Mouse (Mus musculus): ENCODE results near the gene Syf2. TPM values are rescaled to one million over a fixed set of nuclear protein-coding genes. Genes with fewer than 3 reads are reported as not detected.
"Not testable (repeated sequence)": the region's sequence is repeated elsewhere in the genome, so short reads cannot be mapped to it uniquely, and the experiment has no call there.

Syf2 gene
- polyA plus RNA-seq (2011; ENCODE audit: insufficient read depth, insufficient read length, low replicate concordance, missing spikeins): 113 and 165 TPM in 2 replicates

- Histone ChIP-seq H3K4me3 (replicated peaks; ENCODE audit: control insufficient read depth, low read depth, low read length) (peak within 1 kb of the TSS; percentile 99), H3K27ac (ENCODE audit: control insufficient read depth, insufficient read depth, low read depth, low read length, poor library complexity) (peak within 1 kb of the TSS; percentile 96), H3K4me1 (ENCODE audit: control insufficient read depth, insufficient read depth, low read length) (peaks cover 1% of the 10 kb centered on the region; the same call in 1 of the 2 replicates)
- WGBS: under 1% methylated on average over 68 of the region's 68 CpGs
- peak; percentile 66; the same call in 1 of the 2 replicates for TF ChIP-seq POLR2A (IDR thresholded peaks at IDR 0.05; ENCODE audit: borderline replicate concordance, control insufficient read depth, low read depth, low read length)
- no peak for TF ChIP-seq CTCF (IDR thresholded peaks at IDR 0.05; ENCODE audit: control insufficient read depth, insufficient read depth, low read length)
These were observed at the start of gene Syf2 for GRCm38 (mm10) chr4:134930684-134931481. Syf2 (plus strand) TSS chr4:134930898.

- Histone ChIP-seq H3K4me3 (replicated peaks; ENCODE audit: control insufficient read depth, low read depth, low read length) (no peak overlapping the region), H3K4me1 (ENCODE audit: control insufficient read depth, insufficient read depth, low read length) (no peaks in the 10 kb centered on the region), H3K27ac (ENCODE audit: control insufficient read depth, insufficient read depth, low read depth, low read length, poor library complexity) (no peak overlapping the region)
- WGBS: 42% methylated on average over 7 of the region's 7 CpGs
- TF ChIP-seq POLR2A (IDR thresholded peaks at IDR 0.05; ENCODE audit: borderline replicate concordance, control insufficient read depth, low read depth, low read length) (no peak), CTCF (IDR thresholded peaks at IDR 0.05; ENCODE audit: control insufficient read depth, insufficient read depth, low read length) (peak; percentile 69)
These were observed 47.4 kb upstream of the Syf2 start for GRCm38 (mm10) chr4:134883266-134883665.

DNA sequence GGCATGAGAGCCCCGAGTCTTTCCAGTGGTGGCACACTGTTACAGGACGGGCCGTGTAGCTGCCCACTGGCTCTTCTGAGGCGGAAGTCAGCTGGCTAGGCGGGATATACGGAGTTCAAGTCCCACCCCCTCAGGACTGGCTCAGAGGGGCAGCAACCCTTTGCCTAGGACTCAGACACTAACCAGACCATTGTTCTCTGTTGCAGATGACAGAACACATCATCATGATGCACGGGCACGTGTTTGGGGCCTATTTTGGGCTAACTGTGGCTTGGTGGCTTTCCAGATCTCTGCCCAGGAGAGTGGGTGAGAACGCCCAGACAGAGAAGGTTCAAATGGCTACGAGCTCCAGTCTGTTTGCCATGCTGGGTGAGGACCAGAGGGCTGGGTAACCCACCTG is 46.9 kb upstream of the Syf2 start:
- Histone ChIP-seq H3K4me1 (ENCODE audit: control insufficient read depth, insufficient read depth, low read length) (no peaks in the 10 kb centered on the region), H3K4me3 (replicated peaks; ENCODE audit: control insufficient read depth, low read depth, low read length) (no peak overlapping the region), H3K27ac (ENCODE audit: control insufficient read depth, insufficient read depth, low read depth, low read length, poor library complexity) (no peak overlapping the region)
- TF ChIP-seq CTCF (IDR thresholded peaks at IDR 0.05; ENCODE audit: control insufficient read depth, insufficient read depth, low read length) (no peak), POLR2A (IDR thresholded peaks at IDR 0.05; ENCODE audit: borderline replicate concordance, control insufficient read depth, low read depth, low read length) (no peak)
- 68% methylated on average over 10 of the region's 10 CpGs for WGBS

GRCm38 (mm10) chr4:134884364-134884763 is 46.3 kb upstream of the Syf2 start:
- no peak overlapping the region for H3K27ac ChIP-seq (ENCODE audit: control insufficient read depth, insufficient read depth, low read depth, low read length, poor library complexity)
- WGBS: 95% methylated on average over 4 of the region's 4 CpGs
- H3K4me1 ChIP-seq (ENCODE audit: control insufficient read depth, insufficient read depth, low read length): no peaks in the 10 kb centered on the region
- TF ChIP-seq POLR2A (IDR thresholded peaks at IDR 0.05; ENCODE audit: borderline replicate concordance, control insufficient read depth, low read depth, low read length): no peak
- no peak for TF ChIP-seq CTCF (IDR thresholded peaks at IDR 0.05; ENCODE audit: control insufficient read depth, insufficient read depth, low read length)
- H3K4me3 ChIP-seq (replicated peaks; ENCODE audit: control insufficient read depth, low read depth, low read length): no peak overlapping the region

DNA sequence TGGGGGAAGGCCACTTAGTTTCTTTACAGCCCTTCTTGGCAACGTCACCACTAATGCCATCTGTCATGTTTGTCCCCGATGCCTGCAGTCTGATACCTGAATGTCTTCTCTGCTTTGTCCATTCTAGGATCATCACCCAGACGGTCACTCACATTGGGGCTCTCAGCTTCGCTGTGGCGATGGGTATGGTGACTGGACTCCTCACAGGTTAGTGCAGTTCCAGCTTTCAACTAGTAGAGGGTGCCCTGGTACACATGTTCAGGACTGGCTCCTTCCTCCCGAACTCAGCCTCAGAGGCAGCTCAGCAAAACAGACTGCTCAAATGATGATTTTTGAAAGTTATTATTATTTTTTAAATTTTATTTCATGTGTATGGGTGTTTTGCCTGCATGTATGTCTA is 38.6 kb upstream of the Syf2 start:
- H3K4me3 ChIP-seq (replicated peaks; ENCODE audit: control insufficient read depth, low read depth, low read length): no peak overlapping the region
- H3K27ac ChIP-seq (ENCODE audit: control insufficient read depth, insufficient read depth, low read depth, low read length, poor library complexity): no peak overlapping the region
- TF ChIP-seq POLR2A (IDR thresholded peaks at IDR 0.05; ENCODE audit: borderline replicate concordance, control insufficient read depth, low read depth, low read length): no peak
- no peaks in the 10 kb centered on the region for H3K4me1 ChIP-seq (ENCODE audit: control insufficient read depth, insufficient read depth, low read length)
- WGBS: 61% methylated on average over 6 of the region's 6 CpGs

- Histone ChIP-seq H3K4me1 (ENCODE audit: control insufficient read depth, insufficient read depth, low read length) (no peaks in the 10 kb centered on the region), H3K4me3 (replicated peaks; ENCODE audit: control insufficient read depth, low read depth, low read length) (no peak overlapping the region), H3K27ac (ENCODE audit: control insufficient read depth, insufficient read depth, low read depth, low read length, poor library complexity) (no peak overlapping the region)
- 96% methylated on average over 6 of the region's 6 CpGs for WGBS
- TF ChIP-seq CTCF (IDR thresholded peaks at IDR 0.05; ENCODE audit: control insufficient read depth, insufficient read depth, low read length) (no peak), POLR2A (IDR thresholded peaks at IDR 0.05; ENCODE audit: borderline replicate concordance, control insufficient read depth, low read depth, low read length) (no peak)
These were observed 33.4 kb upstream of the Syf2 start for GRCm38 (mm10) chr4:134897256-134897655.

DNA sequence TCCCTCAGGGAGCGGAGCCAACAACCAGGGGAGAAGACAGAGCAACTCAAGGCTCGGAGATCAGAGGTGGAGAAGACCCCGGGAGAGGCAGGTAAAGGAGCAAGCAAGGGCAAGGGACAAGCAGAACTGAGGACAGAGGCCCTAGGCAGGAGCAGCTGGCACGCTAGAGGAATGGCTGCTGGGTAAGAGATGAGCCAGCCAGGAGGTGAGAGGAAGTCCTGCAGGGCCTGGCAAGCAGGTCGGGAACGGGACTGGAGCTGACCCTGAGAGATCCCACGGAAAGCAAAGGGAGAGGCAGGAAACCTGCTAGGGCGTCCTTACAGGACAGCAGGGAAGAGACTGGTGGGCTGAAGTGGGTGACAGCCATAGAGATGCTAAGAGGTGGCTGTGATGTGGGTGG is 29.6 kb upstream of the Syf2 start:
- H3K27ac ChIP-seq (ENCODE audit: control insufficient read depth, insufficient read depth, low read depth, low read length, poor library complexity): no peak overlapping the region
- WGBS: 92% methylated on average over 8 of the region's 8 CpGs
- TF ChIP-seq CTCF (IDR thresholded peaks at IDR 0.05; ENCODE audit: control insufficient read depth, insufficient read depth, low read length): no peak
- no peak for TF ChIP-seq POLR2A (IDR thresholded peaks at IDR 0.05; ENCODE audit: borderline replicate concordance, control insufficient read depth, low read depth, low read length)
- no peaks in the 10 kb centered on the region for H3K4me1 ChIP-seq (ENCODE audit: control insufficient read depth, insufficient read depth, low read length)
- no peak overlapping the region for H3K4me3 ChIP-seq (replicated peaks; ENCODE audit: control insufficient read depth, low read depth, low read length)

DNA sequence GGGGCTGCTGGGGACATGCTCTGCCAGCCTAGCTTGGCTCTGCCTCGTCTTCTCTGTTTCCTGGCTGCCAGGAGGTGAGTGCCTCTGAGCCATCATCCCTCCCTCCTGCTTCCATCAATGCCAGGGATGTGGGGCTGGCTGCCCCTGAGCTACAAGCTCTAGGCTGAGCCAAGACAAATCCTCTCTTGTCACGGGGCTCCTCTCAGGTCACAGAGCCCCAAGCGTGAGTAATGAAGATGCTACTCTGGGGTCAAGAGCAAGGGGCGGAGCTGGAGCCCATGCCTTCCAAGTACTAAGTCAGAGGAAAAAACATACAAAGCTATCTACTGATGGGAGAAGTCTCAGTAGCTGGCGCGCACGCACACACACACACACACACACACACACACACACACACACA is 27.7 kb upstream of the Syf2 start:
- no peaks in the 10 kb centered on the region for H3K4me1 ChIP-seq (ENCODE audit: control insufficient read depth, insufficient read depth, low read length)
- TF ChIP-seq POLR2A (IDR thresholded peaks at IDR 0.05; ENCODE audit: borderline replicate concordance, control insufficient read depth, low read depth, low read length) (no peak), CTCF (IDR thresholded peaks at IDR 0.05; ENCODE audit: control insufficient read depth, insufficient read depth, low read length) (no peak)
- WGBS: 84% methylated on average over 7 of the region's 7 CpGs
- H3K27ac ChIP-seq (ENCODE audit: control insufficient read depth, insufficient read depth, low read depth, low read length, poor library complexity): no peak overlapping the region
- H3K4me3 ChIP-seq (replicated peaks; ENCODE audit: control insufficient read depth, low read depth, low read length): no peak overlapping the region

DNA sequence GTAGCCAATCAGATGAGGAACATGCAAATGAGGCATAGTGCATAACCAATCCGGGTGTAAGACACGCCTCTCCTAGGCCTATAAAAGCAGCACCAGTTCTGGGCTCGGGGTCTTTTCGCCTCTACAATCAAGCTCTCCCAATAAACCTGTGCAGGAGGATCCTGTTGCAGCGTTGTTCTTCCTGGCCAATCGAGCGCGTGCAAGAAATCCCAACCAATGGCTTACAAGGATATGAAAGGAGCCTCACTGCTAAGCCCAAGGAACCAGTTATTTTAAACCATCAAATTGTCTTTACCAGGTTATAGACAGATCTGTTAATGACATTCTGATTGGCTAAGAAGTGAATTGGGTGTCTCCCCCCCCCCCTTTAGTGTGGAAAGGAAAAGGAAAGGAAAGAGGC is 19.3 kb upstream of the Syf2 start:
- not testable (repeated sequence) for H3K4me3 ChIP-seq (replicated peaks; ENCODE audit: control insufficient read depth, low read depth, low read length); H3K4me1 ChIP-seq (ENCODE audit: control insufficient read depth, insufficient read depth, low read length); H3K27ac ChIP-seq (ENCODE audit: control insufficient read depth, insufficient read depth, low read depth, low read length, poor library complexity)
- WGBS: 89% methylated on average over 7 of the region's 8 CpGs

Data from bone marrow, adult 2 months (tissue).